Mouse (Mus musculus): ENCODE results near the gene Slc25a1. TPM values are rescaled to one million over a fixed set of nuclear protein-coding genes. Genes with fewer than 3 reads are reported as not detected.

Gene Slc25a1
- polyA plus RNA-seq, 1 experiment from 2014 or later: 107 TPM

DNA sequence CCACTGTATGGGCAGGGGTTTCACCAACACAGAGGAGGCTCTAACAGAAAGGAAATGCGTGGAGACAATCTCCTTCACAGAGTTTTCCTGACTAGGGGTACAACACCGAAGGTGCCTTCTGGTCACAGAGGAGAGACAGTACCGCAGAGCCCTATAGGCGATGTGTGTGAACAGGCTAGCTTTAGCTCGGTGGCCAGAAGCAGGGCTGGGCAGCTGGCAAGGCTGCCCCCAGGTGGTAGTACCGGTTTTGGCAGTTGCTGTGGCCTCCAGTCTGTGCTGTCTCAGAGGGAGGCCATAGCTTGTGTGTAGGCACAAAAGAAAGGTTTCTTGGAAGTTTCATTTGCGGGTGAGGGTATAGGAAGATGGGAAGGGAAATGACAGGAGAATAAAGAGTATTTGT lies 10.8 kb upstream of the Slc25a1 start:
- Histone ChIP-seq H3K27ac (ENCODE audit: low read length) (no peak overlapping the region), H3K9ac (replicated peaks; ENCODE audit: low read length) (no peak overlapping the region), H3K36me3 (ENCODE audit: insufficient read depth, low read length) (no peaks in the 10 kb centered on the region), H3K4me3 (ENCODE audit: low read length) (no peak overlapping the region), H3K9me3 (ENCODE audit: low read length) (no peaks in the 10 kb centered on the region), H3K27me3 (ENCODE audit: insufficient read depth, low read length) (0 out of 2 replicates have a peak, but pooled peaks cover 4% of the 10 kb centered on the region), H3K4me2 (replicated peaks; ENCODE audit: low read depth, low read length) (no peak overlapping the region), H3K4me1 (ENCODE audit: insufficient read depth, low read length) (no peaks in the 10 kb centered on the region)
- peak; percentile 86 for ATAC-seq (ENCODE audit: low FRiP score, low TSS enrichment)
- 12% methylated on average over 7 of the region's 7 CpGs for WGBS

DNA sequence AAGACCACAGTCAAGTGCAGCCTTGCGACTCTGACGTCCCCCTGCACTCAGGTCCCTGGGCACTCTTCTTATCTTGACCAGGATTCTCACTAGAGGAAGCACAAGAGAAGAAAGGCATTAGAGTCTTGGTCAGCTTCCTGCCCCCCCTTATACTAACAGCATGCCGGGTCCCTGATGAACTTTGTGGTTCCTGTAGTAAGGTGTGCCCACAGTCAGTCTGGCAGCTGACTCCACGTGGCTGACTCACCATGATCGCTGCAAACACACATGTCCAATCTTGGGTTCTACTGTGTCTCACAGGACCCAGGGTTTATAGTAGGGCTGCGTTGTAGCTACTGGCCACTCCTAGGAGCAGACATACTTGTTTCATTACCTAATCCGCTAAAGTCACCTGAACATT lies 10.2 kb upstream of the Slc25a1 start:
- no peak overlapping the region for H3K9ac ChIP-seq (replicated peaks; ENCODE audit: low read length)
- H3K9me3 ChIP-seq (ENCODE audit: low read length): no peaks in the 10 kb centered on the region
- H3K27ac ChIP-seq (ENCODE audit: low read length): no peak overlapping the region
- H3K4me2 ChIP-seq (replicated peaks; ENCODE audit: low read depth, low read length): no peak overlapping the region
- H3K36me3 ChIP-seq (ENCODE audit: insufficient read depth, low read length): no peaks in the 10 kb centered on the region
- ATAC-seq (ENCODE audit: low FRiP score, low TSS enrichment): no peak
- no peaks in the 10 kb centered on the region for H3K4me1 ChIP-seq (ENCODE audit: insufficient read depth, low read length)
- no peak overlapping the region for H3K4me3 ChIP-seq (ENCODE audit: low read length)
- WGBS: 77% methylated on average over 7 of the region's 7 CpGs
- 0 out of 2 replicates have a peak, but pooled peaks cover 4% of the 10 kb centered on the region for H3K27me3 ChIP-seq (ENCODE audit: insufficient read depth, low read length)

DNA sequence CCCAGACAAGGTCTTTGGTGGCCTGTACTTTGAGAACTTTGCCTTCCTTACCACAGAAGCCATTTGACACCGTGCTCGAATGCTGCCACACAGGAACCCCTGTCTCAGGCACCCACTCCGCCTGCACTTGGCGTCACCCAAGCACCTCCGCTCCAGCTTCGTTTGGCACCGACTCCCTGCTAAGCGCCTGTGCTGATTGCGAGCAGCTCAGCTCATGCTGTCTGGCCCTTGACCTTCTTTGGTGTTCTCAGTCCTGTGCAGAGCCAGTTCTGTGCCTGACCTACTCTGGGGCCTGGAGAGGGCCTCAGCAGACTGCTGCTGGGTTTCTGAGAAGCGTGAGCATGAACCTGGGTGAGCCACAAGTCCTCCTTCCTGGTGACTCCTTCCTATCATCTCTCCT lies 8.8 kb upstream of the Slc25a1 start:
- WGBS: 73% methylated on average over 10 of the region's 10 CpGs
- ATAC-seq (ENCODE audit: low FRiP score, low TSS enrichment): no peak
- no peak overlapping the region for H3K4me2 ChIP-seq (replicated peaks; ENCODE audit: low read depth, low read length)

DNA sequence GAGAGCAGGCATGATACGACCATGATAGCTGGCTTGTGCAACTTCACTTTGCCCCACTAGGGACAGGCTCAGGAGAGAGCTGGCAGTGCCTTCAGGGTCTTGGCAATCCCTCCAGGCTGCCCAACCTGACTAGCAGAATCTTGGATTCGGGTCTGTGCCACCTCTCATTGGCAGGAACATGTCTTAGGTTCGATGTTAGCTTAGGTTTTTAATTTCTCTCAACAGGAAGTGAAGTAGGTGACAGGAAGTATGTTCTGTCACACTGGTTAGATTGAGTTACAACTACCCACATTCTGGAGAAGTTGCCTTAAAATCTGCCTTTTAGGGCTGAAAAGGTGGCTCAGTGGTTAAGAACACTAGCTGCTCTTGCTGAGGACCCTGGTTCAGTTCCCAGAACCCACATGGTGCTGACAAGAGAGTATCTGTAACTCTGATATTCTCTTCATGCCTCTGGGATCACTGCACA lies 6.5 kb upstream of the Slc25a1 start:
- no peak overlapping the region for H3K9ac ChIP-seq (replicated peaks; ENCODE audit: low read length)
- ATAC-seq (ENCODE audit: low FRiP score, low TSS enrichment): no peak
- no peaks in the 10 kb centered on the region for H3K9me3 ChIP-seq (ENCODE audit: low read length)
- H3K36me3 ChIP-seq (ENCODE audit: insufficient read depth, low read length): no peaks in the 10 kb centered on the region
- H3K27ac ChIP-seq (ENCODE audit: low read length): no peak overlapping the region
- H3K4me2 ChIP-seq (replicated peaks; ENCODE audit: low read depth, low read length): no peak overlapping the region
- 0 out of 2 replicates have a peak, but pooled peaks cover 4% of the 10 kb centered on the region for H3K27me3 ChIP-seq (ENCODE audit: insufficient read depth, low read length)
- WGBS: 59% methylated on average over 3 of the region's 3 CpGs
- H3K4me3 ChIP-seq (ENCODE audit: low read length): no peak overlapping the region
- no peaks in the 10 kb centered on the region for H3K4me1 ChIP-seq (ENCODE audit: insufficient read depth, low read length)

More for the DNA sequence above, 8.8 kb upstream of the Slc25a1 start:
- Histone ChIP-seq H3K9ac (replicated peaks; ENCODE audit: low read length) (no peak overlapping the region), H3K27ac (ENCODE audit: low read length) (no peak overlapping the region), H3K27me3 (ENCODE audit: insufficient read depth, low read length) (0 out of 2 replicates have a peak, but pooled peaks cover 4% of the 10 kb centered on the region), H3K36me3 (ENCODE audit: insufficient read depth, low read length) (no peaks in the 10 kb centered on the region), H3K9me3 (ENCODE audit: low read length) (no peaks in the 10 kb centered on the region), H3K4me1 (ENCODE audit: insufficient read depth, low read length) (no peaks in the 10 kb centered on the region), H3K4me3 (ENCODE audit: low read length) (no peak overlapping the region)

DNA sequence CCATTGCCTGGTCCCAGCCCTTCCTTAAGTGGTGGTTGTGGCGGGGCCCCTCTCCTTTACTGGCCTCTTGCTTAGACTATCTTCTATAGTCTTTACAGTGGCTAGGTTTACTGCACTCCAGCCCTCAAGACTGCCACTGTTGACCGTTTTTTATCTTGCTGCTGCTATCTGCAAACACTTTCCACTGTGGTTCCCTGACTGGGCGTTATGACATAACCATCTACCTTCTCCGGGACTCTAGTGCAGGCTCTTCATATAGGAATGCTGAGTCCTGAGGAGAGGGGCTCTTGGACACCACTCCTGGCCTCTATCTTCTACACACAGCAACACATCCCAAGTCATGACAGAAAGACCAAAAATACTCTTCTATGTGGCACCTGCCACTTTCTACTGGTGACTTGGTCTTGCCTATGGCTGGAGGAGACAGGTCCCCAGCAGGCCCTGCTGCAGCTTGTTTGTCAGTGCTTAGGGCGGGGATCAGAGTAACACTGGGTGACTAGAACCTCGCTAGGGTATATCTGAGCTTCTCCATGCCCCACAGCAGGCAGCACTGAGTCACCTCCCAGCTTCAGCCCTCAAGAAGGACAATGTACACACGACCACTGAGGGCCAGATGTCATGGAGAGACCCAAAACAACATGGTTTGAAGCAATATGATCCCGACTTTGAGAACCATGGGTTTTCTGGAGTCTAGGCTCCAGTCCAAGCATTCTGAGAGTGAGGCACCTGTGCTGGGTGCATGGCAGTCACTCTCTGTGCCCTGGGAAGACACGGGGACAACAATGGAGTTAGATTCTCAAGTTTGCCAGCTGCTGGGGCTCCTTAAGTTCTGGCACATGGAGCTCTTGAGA lies 5.8 kb upstream of the Slc25a1 start:
- H3K9ac ChIP-seq (replicated peaks; ENCODE audit: low read length): no peak overlapping the region
- H3K4me3 ChIP-seq (ENCODE audit: low read length): no peak overlapping the region
- H3K4me1 ChIP-seq (ENCODE audit: insufficient read depth, low read length): 0 out of 2 replicates have a peak, but pooled peaks cover 1% of the 10 kb centered on the region
- 0 out of 2 replicates have a peak, but pooled peaks cover 4% of the 10 kb centered on the region for H3K27me3 ChIP-seq (ENCODE audit: insufficient read depth, low read length)
- H3K4me2 ChIP-seq (replicated peaks; ENCODE audit: low read depth, low read length): no peak overlapping the region
- H3K27ac ChIP-seq (ENCODE audit: low read length): no peak overlapping the region
- H3K9me3 ChIP-seq (ENCODE audit: low read length): no peaks in the 10 kb centered on the region
- H3K36me3 ChIP-seq (ENCODE audit: insufficient read depth, low read length): no peaks in the 10 kb centered on the region
- 70% methylated on average over 9 of the region's 9 CpGs for WGBS
- ATAC-seq (ENCODE audit: low FRiP score, low TSS enrichment): no peak

DNA sequence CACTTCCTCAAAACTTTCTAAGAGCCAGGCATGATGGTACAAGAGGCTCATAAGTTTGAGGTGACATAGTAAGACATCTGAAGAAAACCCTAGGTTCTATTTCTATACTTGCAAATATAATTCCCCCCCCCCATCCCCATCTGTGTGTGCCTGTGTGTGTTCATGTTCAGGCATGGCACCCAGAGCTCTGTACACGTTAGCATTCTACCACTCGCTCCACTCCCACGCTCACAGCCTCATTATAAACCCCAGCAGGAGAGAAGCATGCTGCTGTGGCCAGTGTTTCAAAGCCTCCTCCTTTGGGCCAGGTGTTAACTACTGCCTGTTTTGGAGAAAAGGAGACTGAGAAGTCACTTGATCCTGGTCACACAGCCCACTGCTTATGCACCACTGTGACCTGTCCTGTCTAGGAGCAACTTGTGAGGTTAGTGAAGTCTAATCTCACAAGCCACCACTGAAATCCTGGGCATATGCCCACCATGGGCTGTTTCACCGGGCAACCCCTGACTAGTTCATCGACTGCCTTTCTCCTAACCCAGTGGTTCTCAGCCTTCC lies 4.0 kb upstream of the Slc25a1 start:
- H3K36me3 ChIP-seq (ENCODE audit: insufficient read depth, low read length): no peaks in the 10 kb centered on the region
- H3K27ac ChIP-seq (ENCODE audit: low read length): no peak overlapping the region
- H3K9me3 ChIP-seq (ENCODE audit: low read length): no peaks in the 10 kb centered on the region
- no peak overlapping the region for H3K4me3 ChIP-seq (ENCODE audit: low read length)
- no peak overlapping the region for H3K4me2 ChIP-seq (replicated peaks; ENCODE audit: low read depth, low read length)
- peaks cover 6% of the 10 kb centered on the region for H3K4me1 ChIP-seq (ENCODE audit: insufficient read depth, low read length)
- WGBS: 70% methylated on average over 5 of the region's 5 CpGs
- 0 out of 2 replicates have a peak, but pooled peaks cover 4% of the 10 kb centered on the region for H3K27me3 ChIP-seq (ENCODE audit: insufficient read depth, low read length)
- no peak overlapping the region for H3K9ac ChIP-seq (replicated peaks; ENCODE audit: low read length)
- no peak for ATAC-seq (ENCODE audit: low FRiP score, low TSS enrichment)

DNA sequence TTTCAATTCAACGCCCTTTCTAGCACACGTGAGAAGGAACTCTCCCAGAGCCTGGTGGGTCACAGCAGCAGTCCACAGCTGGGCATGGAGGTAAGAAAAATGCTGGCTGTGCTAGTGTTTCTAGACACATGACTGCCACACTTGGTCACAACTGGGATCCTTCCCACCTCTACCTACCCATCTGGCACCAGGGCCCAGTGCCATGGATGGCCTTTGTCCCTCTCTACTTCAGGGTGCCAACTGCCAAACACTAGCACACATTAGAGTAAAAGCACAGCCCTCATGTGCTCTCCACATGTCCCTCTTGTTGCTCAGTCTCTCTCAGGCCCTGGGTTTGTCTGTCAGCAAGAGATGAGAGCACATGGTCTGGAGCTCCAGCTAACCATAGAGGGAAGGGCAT lies 1.6 kb upstream of the Slc25a1 start:
- no peak overlapping the region for H3K4me3 ChIP-seq (ENCODE audit: low read length)
- no peaks in the 10 kb centered on the region for H3K9me3 ChIP-seq (ENCODE audit: low read length)
- 86% methylated on average over 2 of the region's 2 CpGs for WGBS
- no peaks in the 10 kb centered on the region for H3K27me3 ChIP-seq (ENCODE audit: insufficient read depth, low read length)
- no peak for ATAC-seq (ENCODE audit: low FRiP score, low TSS enrichment)
- H3K27ac ChIP-seq (ENCODE audit: low read length): no peak overlapping the region
- H3K4me1 ChIP-seq (ENCODE audit: insufficient read depth, low read length): peaks cover 11% of the 10 kb centered on the region
- no peak overlapping the region for H3K9ac ChIP-seq (replicated peaks; ENCODE audit: low read length)
- peaks cover 9% of the 10 kb centered on the region for H3K36me3 ChIP-seq (ENCODE audit: insufficient read depth, low read length)
- no peak overlapping the region for H3K4me2 ChIP-seq (replicated peaks; ENCODE audit: low read depth, low read length)

DNA sequence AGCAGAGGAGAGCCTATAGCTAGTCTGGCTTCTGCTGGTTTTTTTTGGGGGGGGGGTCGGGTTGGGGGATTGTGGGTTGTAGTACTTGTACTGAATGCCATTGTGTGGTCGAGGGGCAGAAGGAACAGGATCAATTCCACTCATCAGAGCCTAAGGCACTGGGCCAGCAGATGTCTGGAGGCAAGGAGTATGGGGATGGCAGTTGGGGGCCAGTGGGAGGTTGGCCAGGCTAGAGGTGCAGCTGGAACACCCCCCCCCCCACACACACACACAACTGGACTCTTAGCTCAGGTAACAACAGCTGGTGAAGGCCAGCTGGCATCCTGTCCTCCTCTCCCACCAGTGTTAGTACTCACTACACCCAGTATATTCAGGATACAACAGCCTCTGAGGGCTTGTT lies 1.2 kb upstream of the Slc25a1 start:
- Histone ChIP-seq H3K36me3 (ENCODE audit: insufficient read depth, low read length) (peaks cover 11% of the 10 kb centered on the region), H3K27ac (ENCODE audit: low read length) (peak overlapping the region; percentile 95; the same call in 1 of the 2 replicates), H3K27me3 (ENCODE audit: insufficient read depth, low read length) (no peaks in the 10 kb centered on the region), H3K4me1 (ENCODE audit: insufficient read depth, low read length) (peaks cover 11% of the 10 kb centered on the region), H3K4me3 (ENCODE audit: low read length) (no peak overlapping the region), H3K4me2 (replicated peaks; ENCODE audit: low read depth, low read length) (no peak overlapping the region), H3K9ac (replicated peaks; ENCODE audit: low read length) (peak overlapping the region; percentile 83; the same call in 1 of the 2 replicates), H3K9me3 (ENCODE audit: low read length) (no peaks in the 10 kb centered on the region)
- ATAC-seq (ENCODE audit: low FRiP score, low TSS enrichment): no peak
- WGBS: 16% methylated on average over 2 of the region's 2 CpGs

DNA sequence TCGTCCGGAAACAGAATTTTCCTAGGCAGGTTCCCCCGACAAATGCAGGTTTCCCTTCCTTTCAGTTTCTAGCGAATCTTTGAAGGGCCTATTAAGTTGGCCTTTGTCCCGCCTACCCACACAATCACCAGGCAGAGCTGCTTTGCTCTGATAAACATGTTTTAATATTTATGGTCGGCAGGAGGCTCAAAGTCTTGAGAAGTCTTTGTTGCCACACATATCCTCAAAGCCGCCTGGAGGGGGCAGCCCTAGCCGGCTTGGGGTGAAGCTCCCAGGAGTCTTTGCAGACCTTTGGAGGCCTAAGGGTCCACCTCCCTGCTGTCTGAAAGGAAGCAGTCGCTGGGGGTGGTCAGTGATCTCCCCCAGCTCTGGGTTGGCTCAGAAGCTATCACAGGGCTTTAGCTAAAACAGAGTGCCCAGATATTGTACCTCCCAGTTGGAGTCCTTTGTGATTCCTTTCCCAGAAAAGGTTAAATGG lies 647 bp upstream of the Slc25a1 start:
- no peaks in the 10 kb centered on the region for H3K9me3 ChIP-seq (ENCODE audit: low read length)
- peak overlapping the region; percentile 72 for H3K4me3 ChIP-seq (ENCODE audit: low read length)
- H3K9ac ChIP-seq (replicated peaks; ENCODE audit: low read length): peak overlapping the region; percentile 83
- peaks cover 11% of the 10 kb centered on the region for H3K36me3 ChIP-seq (ENCODE audit: insufficient read depth, low read length)
- H3K4me2 ChIP-seq (replicated peaks; ENCODE audit: low read depth, low read length): peak overlapping the region; percentile 99
- ATAC-seq (ENCODE audit: low FRiP score, low TSS enrichment): peak; percentile 67
- 0% methylated on average over 9 of the region's 9 CpGs for WGBS
- H3K4me1 ChIP-seq (ENCODE audit: insufficient read depth, low read length): peaks cover 11% of the 10 kb centered on the region
- no peaks in the 10 kb centered on the region for H3K27me3 ChIP-seq (ENCODE audit: insufficient read depth, low read length)
- peak overlapping the region; percentile 95 for H3K27ac ChIP-seq (ENCODE audit: low read length)
